Mouse (Mus musculus): ENCODE data around the gene C4b. TPM values are rescaled to one million over a fixed set of nuclear protein-coding genes. Genes with fewer than 3 reads are reported as not detected.

C4b gene
- polyA plus RNA-seq, 3 experiments from 2014 or later: 0.08 TPM; not detected in 2

DNA sequence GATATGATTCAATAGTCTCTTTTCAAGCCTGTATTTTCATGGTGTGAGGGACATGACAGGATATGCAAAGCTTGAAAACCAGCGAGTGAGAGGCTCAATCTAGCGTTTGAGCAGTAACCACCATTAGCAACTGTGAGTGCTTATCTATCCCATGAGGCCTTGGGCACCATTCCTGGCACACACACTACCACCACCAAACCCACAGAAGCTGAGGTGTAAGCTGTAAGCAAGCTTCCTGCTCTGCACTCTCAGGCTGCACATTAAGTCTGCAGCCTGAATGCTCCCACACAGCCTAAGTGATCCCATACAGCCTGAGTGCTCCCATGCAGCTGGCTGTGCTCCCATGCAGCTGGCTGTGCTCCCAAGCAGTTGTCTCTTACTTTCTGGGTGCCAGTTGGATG lies 43.0 kb downstream of the C4b start:
- ATAC-seq: no peak

GRCm38 (mm10) chr17:34699575-34700408 lies 43.9 kb downstream of the C4b start:
- ATAC-seq: no peak

DNA sequence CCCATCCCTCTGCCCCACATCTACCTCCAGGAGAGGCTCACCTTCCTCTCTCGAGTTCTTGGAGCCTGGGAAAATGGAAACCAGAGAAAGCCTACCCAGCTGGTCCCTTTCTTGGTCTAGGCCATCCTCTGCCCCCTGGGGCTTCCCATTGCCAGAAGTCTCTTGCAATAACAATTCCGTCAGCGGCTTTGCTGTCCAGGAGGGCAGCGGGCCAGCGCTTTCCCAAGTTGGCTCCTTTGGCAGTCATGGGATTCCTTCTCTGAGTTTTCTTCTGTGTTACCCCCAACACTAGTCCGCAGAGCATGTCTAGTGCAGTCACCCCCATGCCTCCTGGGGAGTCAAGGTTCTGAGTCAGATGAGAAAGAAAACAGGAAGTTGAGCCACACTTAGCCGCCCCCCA lies 50.8 kb downstream of the C4b start:
- no peak for ATAC-seq

DNA sequence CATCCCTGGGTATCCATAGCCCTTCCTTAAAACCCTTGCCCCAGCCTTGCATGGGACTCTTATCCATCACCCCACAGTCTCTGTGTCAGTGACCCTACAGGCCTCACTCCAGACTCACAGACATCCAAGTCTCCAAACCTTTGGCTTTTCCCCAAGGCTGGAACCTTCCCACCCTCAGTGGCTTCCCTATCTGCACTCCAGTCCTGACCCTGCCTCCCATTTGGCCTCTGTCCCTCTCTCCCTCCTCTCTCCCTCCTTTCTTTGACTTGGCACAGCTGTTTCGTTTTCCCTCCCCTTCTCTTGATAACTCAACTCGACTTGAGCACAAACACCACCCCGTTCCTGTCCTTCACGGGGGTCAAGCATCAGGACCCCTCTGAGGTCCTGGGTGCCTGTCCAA lies 53.2 kb downstream of the C4b start:
- ATAC-seq: no peak

- no peak for ATAC-seq
These were observed 54.8 kb downstream of the C4b start for GRCm38 (mm10) chr17:34688889-34689288.

- ATAC-seq: no peak
These were observed 58.3 kb downstream of the C4b start for GRCm38 (mm10) chr17:34685120-34686110.

DNA sequence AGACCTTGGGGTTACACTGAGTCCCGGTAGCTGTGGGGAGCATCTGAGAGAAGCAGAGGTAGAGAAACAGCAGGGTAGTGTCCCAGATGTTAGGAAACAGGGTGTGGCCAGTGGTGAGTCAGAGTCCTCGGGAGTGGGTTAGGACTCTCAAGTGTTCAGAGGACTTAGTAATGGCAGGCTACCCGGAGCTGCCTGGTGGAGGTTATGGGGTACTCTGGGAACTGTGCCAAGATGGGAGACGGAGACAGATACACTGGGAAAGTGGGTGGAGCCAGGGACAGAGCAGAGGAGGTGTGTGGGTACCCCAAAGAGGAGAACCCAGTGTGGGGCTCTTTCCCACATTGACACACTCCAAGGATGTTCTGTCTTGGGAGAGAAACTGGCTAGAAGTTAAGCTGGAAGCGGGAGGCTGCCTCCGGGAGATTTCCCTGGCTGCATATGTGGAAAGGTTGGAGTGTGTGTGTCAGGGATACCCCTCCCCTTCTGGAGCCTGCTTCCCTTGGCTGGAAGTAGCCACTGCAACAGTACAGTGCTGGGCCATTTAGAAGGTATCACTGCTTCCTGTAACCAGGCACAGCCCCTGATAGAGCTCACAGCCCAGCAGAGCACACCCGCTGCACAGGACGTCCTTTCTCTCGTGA lies 59.3 kb downstream of the C4b start:
- no peak for ATAC-seq

DNA sequence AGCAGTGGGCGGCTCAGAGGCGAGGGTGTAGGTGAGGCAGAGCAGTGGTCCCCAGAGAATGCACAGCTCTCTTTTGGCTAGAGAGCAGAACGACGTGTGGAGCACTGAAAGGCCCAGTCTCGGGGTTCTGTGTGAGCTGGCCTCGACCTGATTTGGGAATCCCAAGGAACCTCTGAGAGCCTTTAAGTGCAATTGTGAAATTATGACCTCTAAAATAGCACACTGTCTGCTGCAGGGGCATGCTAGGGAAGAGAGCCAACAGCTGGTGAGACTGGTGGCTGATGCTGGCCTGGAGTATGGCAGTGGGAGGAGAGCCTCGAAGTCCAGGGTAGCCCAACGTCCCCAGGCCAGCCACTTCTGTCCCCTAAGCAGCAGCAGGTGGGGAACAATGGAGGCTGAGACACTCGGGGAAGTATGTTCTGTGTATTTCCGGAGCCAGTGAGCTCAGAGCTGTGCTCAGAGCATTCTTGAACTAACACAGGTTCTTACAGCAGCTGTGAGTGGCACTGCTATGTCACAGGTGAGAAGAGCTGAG lies 59.9 kb downstream of the C4b start:
- ATAC-seq: no peak

GRCm38 (mm10) chr17:34683179-34683578 lies 60.5 kb downstream of the C4b start:
- ATAC-seq: no peak

DNA sequence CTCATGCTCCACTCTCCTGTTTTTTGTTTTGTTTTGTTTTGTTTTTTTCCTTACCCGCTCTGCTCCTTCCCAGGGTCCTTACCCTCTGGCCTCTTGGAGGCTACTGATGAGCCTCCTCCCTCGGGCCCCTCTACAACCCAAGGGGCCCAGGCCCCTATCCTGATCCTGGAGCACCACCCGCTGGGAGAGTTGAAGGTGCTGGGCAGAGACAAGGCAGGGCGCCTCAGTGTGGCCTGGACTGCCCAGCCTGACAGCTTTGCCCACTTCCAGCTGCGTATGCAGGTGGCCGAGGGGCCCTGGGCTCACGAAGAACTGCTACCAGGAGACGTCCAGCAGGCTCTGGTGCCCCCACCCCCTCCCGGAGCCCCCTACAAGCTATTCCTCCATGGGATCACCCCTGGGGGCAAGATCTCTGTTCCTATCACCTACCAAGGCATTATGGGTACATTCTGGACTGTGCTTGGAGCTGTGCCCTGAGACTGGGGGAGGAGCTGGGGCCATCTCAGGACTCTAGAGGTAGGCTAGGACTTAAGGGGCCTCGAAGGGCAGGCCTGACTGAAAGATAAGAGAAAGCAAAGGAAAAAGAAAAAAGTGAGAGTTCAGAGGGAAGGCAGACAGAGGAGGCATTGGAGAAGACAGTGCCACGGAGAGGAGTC lies 61.7 kb downstream of the C4b start:
- ATAC-seq: no peak

DNA sequence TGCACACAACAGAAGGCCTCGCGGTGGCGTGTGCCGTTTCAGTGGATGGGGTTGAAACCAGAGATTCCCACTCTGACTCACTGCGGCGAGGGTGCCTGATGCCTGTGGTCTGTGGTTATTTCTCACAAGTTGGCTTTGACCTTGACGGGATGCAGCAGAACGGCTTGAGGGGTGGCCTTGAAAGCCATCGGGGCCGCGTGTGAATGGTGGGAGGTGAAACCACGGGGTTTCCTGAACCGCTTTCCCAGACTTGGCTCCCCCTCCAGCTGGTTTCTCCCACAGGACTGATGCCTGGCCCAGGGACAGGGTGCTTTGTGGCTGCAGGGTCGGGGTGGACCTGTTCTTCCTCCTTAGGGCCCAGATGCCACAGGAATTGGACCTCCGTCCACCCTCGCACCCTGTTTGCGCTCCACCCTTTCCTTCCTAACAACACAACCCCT lies 62.5 kb downstream of the C4b start:
- no peak for ATAC-seq

DNA sequence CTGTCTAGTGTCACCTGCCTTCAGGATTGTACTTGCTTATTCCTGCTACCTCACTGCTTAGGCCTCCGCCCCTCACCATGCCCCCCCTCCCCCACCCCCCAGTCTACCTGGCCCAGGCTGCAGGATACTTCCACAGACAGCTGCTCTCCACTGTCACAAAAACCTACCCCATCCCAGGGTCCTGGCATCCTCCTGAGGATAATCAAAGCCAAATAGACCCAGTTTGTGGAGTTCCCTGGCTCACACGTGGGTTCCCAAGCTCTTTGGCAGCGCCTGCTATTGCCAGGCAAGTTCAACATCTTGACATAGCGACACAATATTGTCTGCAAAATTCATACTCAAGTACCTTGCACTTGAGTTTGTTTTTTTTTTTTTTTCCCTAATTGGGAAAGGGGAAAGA lies 63.1 kb downstream of the C4b start:
- no peak for ATAC-seq

GRCm38 (mm10) chr17:34680191-34680590 lies 63.5 kb downstream of the C4b start:
- no peak for ATAC-seq

Other genes starting within 250 kb of the C4b start
- gene Btnl6, start 226.5 kb downstream of the C4b start, polyA plus RNA-seq (2017; shearing (Covaris generic)): not detected
- gene Notch4, start 179.6 kb downstream of the C4b start, polyA plus RNA-seq (2017; shearing (Covaris generic)): under 1 TPM in 2 of 3 experiments, not detected in 1; 0.62 to 0.72 TPM
- 100 to 1,000 TPM; 236 to 278 (median 276) TPM for gene Gpsm3, start 154.1 kb downstream of the C4b start, polyA plus RNA-seq (2017; shearing (Covaris generic))
- gene Pbx2, start 152.6 kb downstream of the C4b start, polyA plus RNA-seq (2017; shearing (Covaris generic)): 10 to 100 TPM in 1 of 3 experiments, 1 to 10 TPM in 2; 4.1 to 11.8 (median 8.8) TPM
- gene Ager, start 146.0 kb downstream of the C4b start, polyA plus RNA-seq (2017; shearing (Covaris generic)): 1 to 10 TPM in 2 of 3 experiments, under 1 TPM in 1; 0.58 to 3.7 (median 2.3) TPM
- 10 to 100 TPM; 41.2 to 71.2 (median 59.5) TPM for gene Rnf5, start 140.2 kb downstream of the C4b start, polyA plus RNA-seq (2017; shearing (Covaris generic))
- gene Agpat1, start 139.6 kb downstream of the C4b start, polyA plus RNA-seq (2017; shearing (Covaris generic)): 10 to 100 TPM; 14.5 to 20.8 (median 19.4) TPM
- gene Egfl8, start 127.9 kb downstream of the C4b start, polyA plus RNA-seq (2017; shearing (Covaris generic)): 1 to 10 TPM; 1.1 to 2.1 (median 1.2) TPM
- gene Ppt2, start 115.4 kb downstream of the C4b start, polyA plus RNA-seq (2017; shearing (Covaris generic)): 10 to 100 TPM; 18.8 to 22.9 (median 20.6) TPM
- gene Prrt1, start 114.3 kb downstream of the C4b start, polyA plus RNA-seq (2017; shearing (Covaris generic)): 1 to 10 TPM in 2 of 3 experiments, under 1 TPM in 1; 0.79 to 4.0 (median 3.7) TPM
- 1 to 10 TPM; 4.4 to 5.8 (median 5.2) TPM for gene Fkbpl, start 99.1 kb downstream of the C4b start, polyA plus RNA-seq (2017; shearing (Covaris generic))
- gene Atf6b, start 96.7 kb downstream of the C4b start, polyA plus RNA-seq (2017; shearing (Covaris generic)): 10 to 100 TPM; 19.0 to 21.9 (median 19.3) TPM
- gene Tnxb, start 73.3 kb downstream of the C4b start, polyA plus RNA-seq (2017; shearing (Covaris generic)): not detected
- not detected for gene Cyp21a1, start 60.7 kb upstream of the C4b start, polyA plus RNA-seq (2017; shearing (Covaris generic))
- gene Stk19, start 93.1 kb upstream of the C4b start, polyA plus RNA-seq (2017; shearing (Covaris generic)): 10 to 100 TPM; 30.4 to 44.5 (median 37.2) TPM
- 10 to 100 TPM; 23.9 to 29.0 (median 27.1) TPM for gene Dxo, start 93.1 kb upstream of the C4b start, polyA plus RNA-seq (2017; shearing (Covaris generic))
- gene Skiv2l, start 106.3 kb upstream of the C4b start, polyA plus RNA-seq (2017; shearing (Covaris generic)): 10 to 100 TPM; 28.6 to 34.2 (median 33.7) TPM
- 10 to 100 TPM; 40.1 to 65.0 (median 47.0) TPM for gene Nelfe, start 106.5 kb upstream of the C4b start, polyA plus RNA-seq (2017; shearing (Covaris generic))
- gene Cfb, start 118.6 kb upstream of the C4b start, polyA plus RNA-seq (2017; shearing (Covaris generic)): 1 to 10 TPM in 1 of 3 experiments, under 1 TPM in 2; 0.24 to 2.6 (median 0.37) TPM
- gene Zbtb12, start 135.6 kb upstream of the C4b start, polyA plus RNA-seq (2017; shearing (Covaris generic)): not detected
- under 1 TPM in 1 of 3 experiments, not detected in 2; 0.26 TPM for gene Gm20547, start 138.2 kb upstream of the C4b start, polyA plus RNA-seq (2017; shearing (Covaris generic))
- gene C2, start 154.4 kb upstream of the C4b start, polyA plus RNA-seq (2017; shearing (Covaris generic)): 1 to 10 TPM in 1 of 3 experiments, not detected in 2; 1.4 TPM
- gene Ehmt2, start 154.6 kb upstream of the C4b start, polyA plus RNA-seq (2017; shearing (Covaris generic)): 10 to 100 TPM; 27.1 to 32.6 (median 29.4) TPM
- not detected for gene Slc44a4, start 170.6 kb upstream of the C4b start, polyA plus RNA-seq (2017; shearing (Covaris generic))
- gene Neu1, start 187.4 kb upstream of the C4b start, polyA plus RNA-seq (2017; shearing (Covaris generic)): 10 to 100 TPM; 12.8 to 28.2 (median 27.6) TPM
- gene Hspa1b, start 215.4 kb upstream of the C4b start, polyA plus RNA-seq (2017; shearing (Covaris generic)): under 1 TPM; 0.53 to 0.85 (median 0.80) TPM
- gene Gm20481, start 226.0 kb upstream of the C4b start, polyA plus RNA-seq (2017; shearing (Covaris generic)): under 1 TPM in 1 of 3 experiments, not detected in 2; 0.94 TPM
- gene Hspa1a, start 228.3 kb upstream of the C4b start, polyA plus RNA-seq (2017; shearing (Covaris generic)): 1 to 10 TPM in 2 of 3 experiments, under 1 TPM in 1; 0.74 to 2.3 (median 1.1) TPM
- not detected for gene Hspa1l, start 228.8 kb upstream of the C4b start, polyA plus RNA-seq (2017; shearing (Covaris generic))
- gene Lsm2, start 238.0 kb upstream of the C4b start, polyA plus RNA-seq (2017; shearing (Covaris generic)): 10 to 100 TPM; 37.7 to 67.4 (median 40.0) TPM